Mouse (Mus musculus) ES-Bruce4 (cell line): ENCODE measurements around the gene Rnf167.

ENCODE experiments used
- CTCF ChIP-seq: IDR thresholded peaks from one replicate; pipeline ENCODE4 v1.8.1; 2011; ENCODE audit warnings: low read depth, low read length
- EP300 ChIP-seq: IDR thresholded peaks from 2 replicates; pipeline ENCODE4 v1.6.1; 2011; ENCODE audit warnings: low read depth, low read length; ENCODE audit not compliant: insufficient read depth
- POLR2A ChIP-seq: IDR thresholded peaks from one replicate; pipeline ENCODE4 v1.8.1; 2011; ENCODE audit warnings: low read length; ENCODE audit not compliant: insufficient read depth

- no peak for TF ChIP-seq POLR2A
- TF ChIP-seq CTCF, result no peak
- TF ChIP-seq EP300, result no peak
These were observed 4.0 kb upstream of the Rnf167 start for GRCm38 (mm10) chr11:70643051-70643450.
